23 mouse cellular contexts compared by ENCODE assay signal in genomic region chr5:134136022-134136421, GRCm38 (mm10).
"Had no signal": no experiment of that assay in that cellular context is flagged by ENCODE, and none has a peak within 500 bp of the region (broad histone marks: within the 10 kb centered on the region; RNA-seq: fewer than 3 reads in every experiment).

No protein-coding gene starts in this region.

- H3K27me3 ChIP-seq: limb, embryonic 12.5 days; limb, embryonic 15.5 days; midbrain, embryonic 12.5 days; midbrain, embryonic 15.5 days; neural tube, embryonic 12.5 days; neural tube, embryonic 15.5 days had no signal

- ATAC-seq: hindbrain, postnatal 0 days; inflammation-experienced regulatory T-cells, adult 6 months; liver, postnatal 0 days; lung, postnatal 0 days; midbrain, embryonic 15.5 days had no signal

- H3K27ac ChIP-seq: hindbrain, postnatal 0 days; kidney, postnatal 0 days; limb, embryonic 12.5 days; limb, embryonic 15.5 days; liver, embryonic 14.5 days; macrophage; midbrain, embryonic 12.5 days; midbrain, embryonic 15.5 days; neural tube, embryonic 12.5 days; neural tube, embryonic 15.5 days; stomach, postnatal 0 days had no signal

- H3K4me1 ChIP-seq: limb, embryonic 12.5 days; limb, embryonic 15.5 days had no signal

- DNase-seq: left cerebral cortex, postnatal 4 days; liver, postnatal 0 days; lung, embryonic 14.5 days; right cerebral cortex, adult 18-20 months; right cerebral cortex, postnatal 14 days; right cerebral cortex, postnatal 4 days; thymus, adult 2 months; thymus, postnatal 14 days; thymus, postnatal 4 days had no signal

- H3K9ac ChIP-seq: limb, embryonic 12.5 days; limb, embryonic 15.5 days; liver, embryonic 14.5 days; liver, postnatal 0 days; lung, embryonic 14.5 days; midbrain, embryonic 12.5 days; midbrain, embryonic 15.5 days; neural tube, embryonic 12.5 days; neural tube, embryonic 15.5 days had no signal

- H3K9me3 ChIP-seq: limb, embryonic 15.5 days; midbrain, embryonic 15.5 days; neural tube, embryonic 12.5 days; neural tube, embryonic 15.5 days had no signal

- H3K4me3 ChIP-seq: limb, embryonic 12.5 days; limb, embryonic 15.5 days; midbrain, embryonic 12.5 days; midbrain, embryonic 15.5 days; neural tube, embryonic 12.5 days; neural tube, embryonic 15.5 days had no signal

- H3K4me2 ChIP-seq: limb, embryonic 12.5 days; limb, embryonic 15.5 days; liver, embryonic 11.5 days; lung, embryonic 14.5 days; midbrain, embryonic 12.5 days; midbrain, embryonic 15.5 days; neural tube, embryonic 12.5 days; neural tube, embryonic 15.5 days had no signal
